Mouse (Mus musculus) left cerebral cortex, postnatal 25 days (tissue): ENCODE data around the gene Inhbe. TPM values are rescaled to one million over a fixed set of nuclear protein-coding genes. Genes with fewer than 3 reads are reported as not detected.

Source experiments
- DNase-seq, 2 experiments: peaks; one replicate each; pipeline ENCODE4 v3.0.0; 2022; ENCODE audit warnings: low spot score in 2 of 2, mixed read lengths in 1 of 2
- intact Hi-C: fragments of 180-260 bp; cut with DNase I; formaldehyde crosslinking; loops from one replicate; pipeline ENCODE4 v1.15.1; 2025
- total RNA-seq, 2 experiments: library from RNA; stranded (reverse); gene quantifications; 2 replicates each; pipeline ENCODE4 v1.2.3; 2021

Gene Inhbe
- total RNA-seq, 2 experiments from 2014 or later = 0.11 to 0.18 TPM

DNA sequence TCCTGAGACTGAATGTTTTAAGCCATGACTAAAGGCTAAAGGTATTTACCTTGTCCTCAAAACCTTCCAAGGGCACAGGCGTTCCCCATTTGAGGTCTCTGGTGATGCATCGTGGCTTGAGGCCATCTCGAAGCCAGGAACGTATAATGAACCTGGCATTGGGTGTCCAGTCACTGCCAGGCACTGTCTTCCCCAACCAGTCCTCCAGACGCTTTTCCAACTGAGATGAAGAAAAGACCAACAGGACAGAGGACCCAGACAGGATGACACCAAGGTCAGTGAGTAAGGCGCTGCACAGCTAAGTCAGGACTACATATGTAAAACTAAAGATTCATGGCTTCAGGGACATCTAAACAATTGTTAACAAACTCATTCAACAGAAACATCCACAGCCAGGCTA lies 53.9 kb downstream of the Inhbe start:
- DNase-seq = no peak
- intact Hi-C loops = no loop called here

Other genes with a start within 250 kb of the Inhbe start
- 100 to 1,000 TPM; 106 to 112 TPM for gene Os9, start 233.3 kb downstream of the Inhbe start, total RNA-seq
- gene B4galnt1, start 189.2 kb downstream of the Inhbe start, total RNA-seq = 100 to 1,000 TPM; 111 to 116 TPM
- gene Slc26a10, start 173.8 kb downstream of the Inhbe start, total RNA-seq = 1 to 10 TPM; 2.4 to 4.1 TPM
- 100 to 1,000 TPM; 142 to 156 TPM for gene Arhgef25, start 164.3 kb downstream of the Inhbe start, total RNA-seq
- 100 to 1,000 TPM; 210 TPM for gene Dtx3, start 158.7 kb downstream of the Inhbe start, total RNA-seq
- gene Pip4k2c, start 142.8 kb downstream of the Inhbe start, total RNA-seq = 10 to 100 TPM; 95.2 to 95.6 TPM
- 100 to 1,000 TPM; 934 to 952 TPM for gene Kif5a, start 91.1 kb downstream of the Inhbe start, total RNA-seq
- 100 to 1,000 TPM; 262 to 278 TPM for gene Dctn2, start 88.0 kb downstream of the Inhbe start, total RNA-seq
- gene Mbd6, start 65.4 kb downstream of the Inhbe start, total RNA-seq = 10 to 100 TPM; 32.2 to 38.9 TPM
- gene Mars, start 42.6 kb downstream of the Inhbe start, total RNA-seq = 10 to 100 TPM; 56.0 to 57.1 TPM
- gene Arhgap9, start 32.4 kb downstream of the Inhbe start, total RNA-seq = 1 to 10 TPM in 1 of 2 experiments, under 1 TPM in 1; 0.99 to 1.1 TPM
- gene Gli1, start 12.4 kb downstream of the Inhbe start, total RNA-seq = 1 to 10 TPM; 2.2 to 2.3 TPM
- not detected for gene Inhbc, start 16.0 kb upstream of the Inhbe start, total RNA-seq
- 100 to 1,000 TPM; 316 to 372 TPM for gene R3hdm2, start 25.9 kb upstream of the Inhbe start, total RNA-seq
- gene Stac3, start 147.3 kb upstream of the Inhbe start, total RNA-seq = 1 to 10 TPM; 4.3 to 5.6 TPM
- gene Ndufa4l2, start 160.6 kb upstream of the Inhbe start, total RNA-seq = 1 to 10 TPM; 2.9 to 6.7 TPM
- gene Shmt2, start 168.0 kb upstream of the Inhbe start, total RNA-seq = 10 to 100 TPM; 25.7 to 29.9 TPM
- 1 to 10 TPM; 5.5 to 6.9 TPM for gene Nxph4, start 180.1 kb upstream of the Inhbe start, total RNA-seq